Mouse (Mus musculus) heart, embryonic 13.5 days (tissue): Measurements from ENCODE around the gene Tgfb1. TPM values are rescaled to one million over a fixed set of nuclear protein-coding genes. Genes with fewer than 3 reads are reported as not detected.

Experiments used
- ATAC-seq: fragments of 200-750 bp; cut with Nextera tagmentation; 2 replicates; pipeline ENCODE4 v1.8.0; 2017; ENCODE audit warnings: moderate TSS enrichment; ENCODE audit not compliant: insufficient number of reproducible peaks, low FRiP score, low TSS enrichment; ENCODE audit errors: extremely low read depth
- H3K27ac ChIP-seq: fragments of 300-500 bp; sonication (generic); replicated peaks from 2 replicates; pipeline ENCODE4 v1.5.1; 2015; ENCODE audit warnings: moderate library complexity, mild to moderate bottlenecking, inconsistent platforms
- H3K27me3 ChIP-seq: fragments of 300-500 bp; sonication (generic); replicated peaks from 2 replicates; pipeline ENCODE4 v1.6.1; 2015; ENCODE audit warnings: mild to moderate bottlenecking, inconsistent platforms
- H3K36me3 ChIP-seq: fragments of 300-500 bp; sonication (generic); 2 replicates; pipeline ENCODE4 v1.6.1; 2015; ENCODE audit warnings: mild to moderate bottlenecking, inconsistent platforms
- H3K4me1 ChIP-seq: fragments of 300-500 bp; sonication (generic); 2 replicates; pipeline ENCODE4 v1.6.1; 2015; ENCODE audit warnings: inconsistent platforms
- H3K4me2 ChIP-seq: fragments of 300-500 bp; sonication (generic); 2 replicates; pipeline ENCODE4 v1.6.1; 2015; ENCODE audit warnings: inconsistent platforms, mild to moderate bottlenecking, moderate library complexity
- H3K4me3 ChIP-seq: fragments of 300-500 bp; sonication (generic); 2 replicates; pipeline ENCODE4 v1.5.1; 2015; ENCODE audit warnings: moderate library complexity, mild to moderate bottlenecking, inconsistent platforms
- H3K9ac ChIP-seq: fragments of 300-500 bp; sonication (generic); 2 replicates; pipeline ENCODE4 v1.6.1; 2015; ENCODE audit warnings: inconsistent platforms, mild to moderate bottlenecking, moderate library complexity
- H3K9me3 ChIP-seq: fragments of 300-500 bp; sonication (generic); 2 replicates; pipeline ENCODE4 v1.6.1; 2016; ENCODE audit warnings: inconsistent platforms
- WGBS: fragments of 180-500 bp; shearing (Covaris S2); methylation state at CpG from one replicate; pipeline ENCODE4 v1.1.7; 2015; ENCODE audit warnings: mixed read lengths; 5-methylcytosine and 5-hydroxymethylcytosine counted together
- polyA plus RNA-seq: library from polyadenylated mRNA; unstranded; fragments of >200 nt; fragmentation: Nextera tagmentation; extraction: Ambion mirVana; gene quantifications from 2 replicates; pipeline ENCODE4 v1.2.1, GENCODE M21; 2015

Tgfb1 gene
- polyA plus RNA-seq, 1 experiment from 2014 or later: 4.3 TPM

- under 1% methylated on average over 51 of the region's 52 CpGs for WGBS
- Histone ChIP-seq H3K36me3 (peaks cover 24% of the 10 kb centered on the region), H3K9ac (peak overlapping the region; percentile 88), H3K27ac (peak overlapping the region; percentile 87), H3K4me1 (peaks cover 34% of the 10 kb centered on the region), H3K27me3 (peaks cover 29% of the 10 kb centered on the region), H3K4me2 (peak overlapping the region; percentile 88), H3K9me3 (no peaks in the 10 kb centered on the region), H3K4me3 (peak overlapping the region; percentile 67)
- peak; percentile 62 for ATAC-seq
These were observed 2.2 kb downstream of the Tgfb1 start for GRCm38 (mm10) chr7:25688810-25689586.

GRCm38 (mm10) chr7:25689603-25690021 is 2.8 kb downstream of the Tgfb1 start:
- peak overlapping the region; percentile 88 for H3K4me2 ChIP-seq
- H3K36me3 ChIP-seq: peaks cover 27% of the 10 kb centered on the region
- 0 out of 2 replicates have a peak, but pooled peaks have one; percentile 0 for ATAC-seq
- peak overlapping the region; percentile 88 for H3K9ac ChIP-seq
- H3K4me1 ChIP-seq: peaks cover 34% of the 10 kb centered on the region
- 6% methylated on average over 12 of the region's 12 CpGs for WGBS
- peak overlapping the region; percentile 67 for H3K4me3 ChIP-seq
- peaks cover 29% of the 10 kb centered on the region for H3K27me3 ChIP-seq
- no peaks in the 10 kb centered on the region for H3K9me3 ChIP-seq
- peak overlapping the region; percentile 87 for H3K27ac ChIP-seq

- peaks cover 31% of the 10 kb centered on the region for H3K36me3 ChIP-seq
- peak overlapping the region; percentile 67 for H3K4me3 ChIP-seq
- H3K9me3 ChIP-seq: no peaks in the 10 kb centered on the region
- ATAC-seq: no peak
- peaks cover 29% of the 10 kb centered on the region for H3K27me3 ChIP-seq
- H3K9ac ChIP-seq: peak overlapping the region; percentile 88
- peak overlapping the region; percentile 88 for H3K4me2 ChIP-seq
- H3K4me1 ChIP-seq: peaks cover 34% of the 10 kb centered on the region
- peak overlapping the region; percentile 87 for H3K27ac ChIP-seq
- WGBS: 38% methylated on average over 5 of the region's 5 CpGs
These were observed 3.2 kb downstream of the Tgfb1 start for GRCm38 (mm10) chr7:25690051-25690450.

DNA sequence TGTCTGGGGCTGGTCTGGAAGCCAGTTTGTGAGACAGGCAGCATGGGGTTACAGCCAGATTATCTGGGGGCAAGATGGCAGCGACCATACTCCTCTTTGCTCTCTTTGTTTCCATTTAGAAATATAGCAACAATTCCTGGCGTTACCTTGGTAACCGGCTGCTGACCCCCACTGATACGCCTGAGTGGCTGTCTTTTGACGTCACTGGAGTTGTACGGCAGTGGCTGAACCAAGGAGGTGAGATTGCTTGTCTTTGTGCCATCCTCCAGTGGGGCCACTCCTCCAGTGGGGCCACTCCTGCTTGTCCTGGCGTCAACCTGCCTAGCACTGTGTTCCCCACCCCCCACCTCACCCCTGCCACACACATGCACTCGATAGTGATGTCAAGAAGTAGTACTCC is 7.3 kb downstream of the Tgfb1 start:
- H3K36me3 ChIP-seq: peaks cover 66% of the 10 kb centered on the region
- no peak overlapping the region for H3K27ac ChIP-seq
- no peak overlapping the region for H3K4me2 ChIP-seq
- no peaks in the 10 kb centered on the region for H3K9me3 ChIP-seq
- no peak for ATAC-seq
- H3K4me3 ChIP-seq: no peak overlapping the region
- H3K9ac ChIP-seq: no peak overlapping the region
- WGBS: 72% methylated on average over 8 of the region's 8 CpGs
- H3K27me3 ChIP-seq: peaks cover 13% of the 10 kb centered on the region; the same call in 1 of the 2 replicates
- 0 out of 2 replicates have a peak, but pooled peaks cover 10% of the 10 kb centered on the region for H3K4me1 ChIP-seq

- H3K4me2 ChIP-seq: no peak overlapping the region
- peaks cover 17% of the 10 kb centered on the region for H3K4me1 ChIP-seq
- H3K9me3 ChIP-seq: peaks cover 6% of the 10 kb centered on the region
- no peak for ATAC-seq
- no peaks in the 10 kb centered on the region for H3K27me3 ChIP-seq
- WGBS: 55% methylated on average over 13 of the region's 13 CpGs
- H3K27ac ChIP-seq: no peak overlapping the region
- H3K4me3 ChIP-seq: no peak overlapping the region
- peaks cover 64% of the 10 kb centered on the region for H3K36me3 ChIP-seq
- no peak overlapping the region for H3K9ac ChIP-seq
These were observed 13.0 kb downstream of the Tgfb1 start for GRCm38 (mm10) chr7:25699851-25700250.

GRCm38 (mm10) chr7:25700732-25701131 is 13.9 kb downstream of the Tgfb1 start:
- no peak overlapping the region for H3K4me2 ChIP-seq
- 73% methylated on average over 12 of the region's 12 CpGs for WGBS

GRCm38 (mm10) chr7:25702350-25702749 is 15.5 kb downstream of the Tgfb1 start:
- Histone ChIP-seq H3K27me3 (no peaks in the 10 kb centered on the region), H3K4me1 (peaks cover 42% of the 10 kb centered on the region), H3K9me3 (peaks cover 6% of the 10 kb centered on the region), H3K4me2 (no peak overlapping the region), H3K4me3 (no peak overlapping the region), H3K9ac (no peak overlapping the region), H3K27ac (no peak overlapping the region), H3K36me3 (peaks cover 44% of the 10 kb centered on the region)
- ATAC-seq: no peak
- 92% methylated on average over 2 of the region's 2 CpGs for WGBS

More at GRCm38 (mm10) chr7:25700732-25701131, 13.9 kb downstream of the Tgfb1 start:
- no peaks in the 10 kb centered on the region for H3K27me3 ChIP-seq
- H3K36me3 ChIP-seq: peaks cover 56% of the 10 kb centered on the region
- H3K27ac ChIP-seq: no peak overlapping the region
- peaks cover 6% of the 10 kb centered on the region for H3K9me3 ChIP-seq
- no peak overlapping the region for H3K4me3 ChIP-seq
- H3K4me1 ChIP-seq: peaks cover 25% of the 10 kb centered on the region
- no peak overlapping the region for H3K9ac ChIP-seq
- no peak for ATAC-seq

DNA sequence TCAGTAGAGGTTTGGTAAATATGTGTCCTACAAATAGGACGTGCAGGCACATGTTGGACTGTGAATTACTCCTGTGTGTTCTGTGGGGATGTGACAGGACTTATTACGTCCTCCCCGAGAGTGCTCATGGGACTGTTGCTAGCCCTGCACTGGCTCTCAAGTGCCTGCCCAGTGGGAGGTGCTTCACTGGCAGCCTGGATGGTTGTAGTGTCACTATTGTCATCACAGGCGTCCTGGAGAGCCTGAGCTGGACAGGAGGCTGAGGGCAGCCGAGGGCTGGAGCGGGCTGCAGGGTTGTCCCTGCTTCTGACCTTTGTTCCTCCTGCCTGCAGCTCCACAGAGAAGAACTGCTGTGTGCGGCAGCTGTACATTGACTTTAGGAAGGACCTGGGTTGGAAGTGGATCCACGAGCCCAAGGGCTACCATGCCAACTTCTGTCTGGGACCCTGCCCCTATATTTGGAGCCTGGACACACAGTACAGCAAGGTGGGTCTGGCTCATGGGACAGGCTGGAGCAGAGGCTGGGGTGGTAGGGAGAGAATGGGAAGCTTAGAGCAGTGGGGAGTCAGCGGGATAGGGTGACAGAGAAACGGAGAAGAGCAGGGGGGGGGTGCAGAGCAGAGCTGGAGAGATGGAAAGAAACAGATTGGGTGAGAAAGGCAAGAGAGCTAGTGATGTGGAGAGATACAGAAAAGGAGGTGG is 17.1 kb downstream of the Tgfb1 start:
- Histone ChIP-seq H3K4me1 (peaks cover 49% of the 10 kb centered on the region), H3K36me3 (peaks cover 29% of the 10 kb centered on the region), H3K27me3 (no peaks in the 10 kb centered on the region), H3K9ac (peak overlapping the region; percentile 62; the same call in 1 of the 2 replicates), H3K27ac (0 out of 2 replicates have a peak overlapping the region, but pooled peaks have one; percentile 13), H3K9me3 (peaks cover 6% of the 10 kb centered on the region), H3K4me2 (peak overlapping the region; percentile 68), H3K4me3 (peak overlapping the region; percentile 33; the same call in 1 of the 2 replicates)
- ATAC-seq: no peak
- WGBS: 17% methylated on average over 10 of the region's 10 CpGs

DNA sequence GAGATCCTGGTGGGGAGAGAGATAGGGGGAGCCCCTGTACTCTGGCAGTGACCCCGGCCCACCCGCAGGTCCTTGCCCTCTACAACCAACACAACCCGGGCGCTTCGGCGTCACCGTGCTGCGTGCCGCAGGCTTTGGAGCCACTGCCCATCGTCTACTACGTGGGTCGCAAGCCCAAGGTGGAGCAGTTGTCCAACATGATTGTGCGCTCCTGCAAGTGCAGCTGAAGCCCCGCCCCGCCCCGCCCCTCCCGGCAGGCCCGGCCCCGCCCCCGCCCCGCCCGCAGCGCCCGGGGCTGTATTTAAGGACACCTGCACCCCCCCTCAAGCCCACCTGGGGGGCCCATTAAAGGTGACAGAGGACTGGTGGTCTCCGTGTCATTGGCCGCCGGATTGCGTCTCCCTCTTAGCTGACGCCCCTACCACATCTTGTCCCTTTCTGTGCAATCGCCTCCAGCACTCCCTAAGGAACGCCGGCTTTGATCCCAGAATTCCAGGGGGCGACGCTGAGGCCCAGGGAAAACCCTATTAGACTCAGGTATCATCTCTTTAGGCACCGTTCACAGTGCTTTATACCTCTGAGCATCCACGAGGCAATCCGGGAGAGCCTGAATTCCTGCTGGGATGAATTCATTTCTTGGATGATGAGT is 18.0 kb downstream of the Tgfb1 start:
- Histone ChIP-seq H3K9ac (peak overlapping the region; percentile 25; the same call in 1 of the 2 replicates), H3K4me1 (peaks cover 53% of the 10 kb centered on the region), H3K9me3 (peaks cover 6% of the 10 kb centered on the region), H3K36me3 (peaks cover 25% of the 10 kb centered on the region), H3K4me2 (peak overlapping the region; percentile 68), H3K4me3 (peak overlapping the region; percentile 33), H3K27ac (no peak overlapping the region; the same call in 1 of the 2 replicates), H3K27me3 (no peaks in the 10 kb centered on the region)
- WGBS: 15% methylated on average over 37 of the region's 37 CpGs
- ATAC-seq: no peak

GRCm38 (mm10) chr7:25705801-25706251 is 19.0 kb downstream of the Tgfb1 start:
- Histone ChIP-seq H3K27ac (peak overlapping the region; percentile 85), H3K9ac (no peak overlapping the region), H3K4me3 (no peak overlapping the region), H3K4me1 (peaks cover 63% of the 10 kb centered on the region), H3K36me3 (peaks cover 17% of the 10 kb centered on the region), H3K4me2 (no peak overlapping the region), H3K9me3 (peaks cover 6% of the 10 kb centered on the region), H3K27me3 (no peaks in the 10 kb centered on the region)
- WGBS: 42% methylated on average over 6 of the region's 6 CpGs
- no peak for ATAC-seq
